Mouse (Mus musculus): ENCODE results near the gene Bahd1.

The Bahd1 gene

GRCm38 (mm10) chr2:118898771-118899170, 1.4 kb upstream of the Bahd1 start:
- no peak for DNase-seq (ENCODE audit: low read depth)

DNA sequence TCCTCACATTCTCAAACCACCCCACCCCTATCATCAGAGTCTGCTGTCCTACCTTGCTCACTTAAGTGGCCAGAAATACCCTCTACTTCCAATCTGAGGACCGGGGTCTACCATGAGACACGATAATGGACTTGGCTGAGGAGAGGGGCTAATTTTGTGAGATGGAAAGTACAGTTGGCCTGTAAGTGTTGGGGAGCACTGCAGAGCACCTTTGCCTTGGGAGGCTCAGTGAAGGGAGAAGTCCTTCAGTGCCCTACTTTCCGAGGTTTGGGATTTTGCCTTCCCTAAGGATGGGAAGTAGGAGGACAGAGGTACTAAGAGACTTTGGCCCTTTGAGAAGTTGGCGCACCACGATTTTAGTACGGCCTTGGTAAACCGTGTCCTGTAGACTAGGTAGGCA, 871 bp upstream of the Bahd1 start:
- no peak for DNase-seq (ENCODE audit: low read depth)

- DNase-seq (ENCODE audit: low read depth) = no peak
These were observed 606 bp downstream of the Bahd1 start for GRCm38 (mm10) chr2:118900826-118901140.

DNA sequence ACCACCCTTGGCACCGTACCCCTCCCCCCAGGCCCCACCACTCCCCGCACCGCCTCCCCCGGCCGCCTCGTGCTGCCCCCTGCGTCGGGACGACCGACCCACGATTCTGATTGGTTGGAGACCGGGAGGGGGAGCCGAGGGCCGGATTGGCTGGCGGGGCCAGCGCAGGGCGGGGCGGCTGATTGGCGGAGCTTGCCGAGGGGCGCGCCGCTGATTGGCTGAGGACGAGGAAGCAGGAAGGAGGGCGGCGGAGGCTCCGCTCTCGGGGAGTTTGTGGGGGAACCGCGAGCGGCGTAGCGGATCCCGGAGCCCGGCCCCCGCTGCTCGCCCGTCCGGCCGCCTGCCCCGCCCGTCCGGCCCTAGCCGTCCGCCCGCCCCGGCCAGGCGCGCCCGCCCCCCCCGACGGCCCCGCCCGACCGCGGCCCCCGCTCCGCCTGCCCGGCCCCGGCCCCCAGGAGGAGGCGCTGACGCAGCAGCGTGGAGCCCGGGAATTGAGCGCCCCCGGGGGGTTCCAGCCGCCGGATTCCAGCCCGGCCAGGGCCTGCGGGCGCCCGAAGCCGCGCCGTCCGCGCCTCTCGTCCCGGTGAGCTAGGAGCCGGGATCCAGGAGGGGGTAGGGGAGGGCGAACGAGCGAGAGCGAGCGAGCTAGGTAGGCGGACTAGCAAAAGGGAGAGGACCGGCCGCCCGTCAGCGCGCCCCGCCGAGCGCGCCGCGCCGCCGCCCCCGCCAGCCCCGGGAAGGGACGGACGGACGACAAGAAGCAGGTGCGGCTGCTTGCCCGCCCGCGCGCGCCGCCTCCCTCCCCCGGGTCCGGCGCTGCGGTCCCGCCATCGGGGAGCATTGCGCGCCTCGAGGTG, 1.2 kb downstream of the Bahd1 start:
- DNase-seq (ENCODE audit: low read depth) = peak; percentile 78

GRCm38 (mm10) chr2:118902051-118903025, 2.2 kb downstream of the Bahd1 start:
- no peak for DNase-seq (ENCODE audit: low read depth)

DNA sequence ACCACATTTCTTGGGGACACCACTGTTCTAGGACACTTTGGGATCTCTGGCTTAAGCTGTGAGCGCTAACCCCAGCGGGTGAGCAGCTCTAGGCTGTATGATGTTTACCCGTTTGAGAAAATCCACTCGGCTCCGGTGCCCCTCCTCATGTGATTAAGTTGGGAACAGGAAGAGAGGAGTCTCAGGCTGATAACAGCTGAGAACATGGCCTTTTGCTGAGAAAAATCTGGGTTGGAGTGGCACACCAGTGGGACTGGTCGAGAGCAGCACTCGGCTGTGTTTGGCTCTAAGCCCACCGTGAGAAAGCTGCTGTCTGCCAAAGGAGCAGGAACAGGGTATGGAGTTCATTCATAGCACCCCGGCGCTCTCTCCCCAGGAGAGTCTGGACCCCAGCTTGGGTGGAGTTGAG, 3.2 kb downstream of the Bahd1 start:
- DNase-seq (ENCODE audit: low read depth) = no peak

DNA sequence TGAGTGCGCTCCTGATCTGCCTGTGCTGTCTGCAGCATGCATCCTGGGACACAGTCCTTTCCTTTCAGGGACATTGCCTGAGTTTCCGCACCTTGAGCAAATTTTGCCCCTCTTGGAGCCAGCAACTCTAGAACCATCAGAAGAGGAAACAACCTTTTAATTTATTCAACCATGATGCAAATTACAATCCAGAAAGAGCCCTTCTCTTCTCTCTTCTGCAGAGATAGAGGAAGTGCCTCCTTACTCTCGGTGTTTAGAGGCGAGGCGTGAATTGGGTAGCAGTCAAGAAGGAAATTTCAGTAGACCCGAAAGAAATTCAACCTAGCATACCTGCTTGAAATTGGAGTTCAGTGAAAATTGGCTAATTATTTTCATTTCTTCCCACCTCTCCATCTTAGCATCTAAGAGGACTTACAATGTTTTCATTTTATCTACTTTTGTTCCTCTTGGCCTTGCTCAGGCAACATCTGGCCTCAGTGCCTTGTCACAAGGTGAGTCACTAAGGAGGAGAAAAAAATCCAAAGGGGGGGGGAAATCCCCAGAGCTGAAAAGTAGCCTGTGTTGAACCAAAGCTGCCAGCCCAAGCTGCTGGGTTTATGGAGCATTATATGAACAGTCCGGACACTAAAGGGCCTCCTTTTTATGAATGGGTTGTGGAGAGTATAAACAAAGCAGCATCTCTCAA, 5.4 kb downstream of the Bahd1 start:
- DNase-seq (ENCODE audit: low read depth) = no peak

DNA sequence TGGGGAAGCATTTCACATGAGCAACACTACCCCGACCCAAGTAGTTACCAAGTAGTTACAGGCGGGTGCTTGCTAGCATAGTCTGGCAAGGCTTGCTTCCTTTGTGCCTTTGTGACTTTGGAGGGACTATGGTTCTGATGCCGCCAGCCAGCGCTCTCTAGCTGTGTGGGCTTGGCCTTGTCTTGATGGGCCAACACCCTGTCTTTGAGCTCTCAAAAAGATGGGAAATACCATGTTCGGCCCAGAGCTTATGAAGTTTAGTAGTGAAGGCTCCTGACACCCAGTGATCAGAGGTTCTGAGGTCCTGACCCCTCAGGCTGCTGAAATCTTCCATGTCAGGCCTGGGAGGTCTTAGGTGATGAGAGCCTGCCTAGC, 5.9 kb downstream of the Bahd1 start:
- DNase-seq (ENCODE audit: low read depth) = no peak

- DNase-seq (ENCODE audit: low read depth) = no peak
These were observed 7.6 kb downstream of the Bahd1 start for GRCm38 (mm10) chr2:118907781-118908180.

GRCm38 (mm10) chr2:118909151-118909550, 9.0 kb downstream of the Bahd1 start:
- no peak for DNase-seq (ENCODE audit: low read depth)

GRCm38 (mm10) chr2:118910605-118911278, 10.6 kb downstream of the Bahd1 start:
- DNase-seq (ENCODE audit: low read depth) = no peak

- DNase-seq (ENCODE audit: low read depth) = no peak
These were observed 12.5 kb downstream of the Bahd1 start for GRCm38 (mm10) chr2:118912706-118913105.

DNA sequence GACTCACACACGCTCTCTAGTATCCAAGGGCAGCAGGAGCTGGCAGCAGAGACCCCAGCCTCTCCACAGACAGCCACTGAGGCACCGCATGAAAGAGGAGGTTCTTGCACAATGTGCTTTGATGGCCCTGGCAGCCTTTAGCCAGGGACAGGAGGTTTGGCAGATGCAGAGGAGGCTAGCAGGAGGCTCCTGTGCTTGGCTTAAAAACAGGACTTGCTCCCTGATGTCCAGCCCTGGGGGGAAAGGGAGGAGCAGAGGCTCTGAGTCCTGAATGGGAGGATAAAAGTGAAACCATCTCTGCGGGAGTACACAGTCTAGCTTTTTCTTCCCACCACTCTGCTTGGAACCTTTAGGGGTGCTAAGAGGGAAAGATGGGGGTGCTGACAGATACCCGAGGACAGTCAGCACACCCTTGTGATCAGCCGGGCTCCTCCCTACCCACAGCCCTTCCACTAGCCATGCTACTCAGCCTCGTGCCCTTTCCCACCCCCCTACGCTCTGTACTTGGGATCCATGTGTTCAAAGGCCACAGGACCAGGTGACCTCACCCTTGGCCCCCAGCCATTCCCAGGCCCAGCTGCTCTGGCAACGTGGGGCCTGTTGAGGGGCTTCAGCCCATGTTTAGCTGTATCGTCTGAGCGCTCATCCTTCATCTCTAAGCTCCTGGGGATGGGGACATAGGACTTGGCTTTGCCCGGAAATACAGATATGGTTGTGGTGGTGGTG, 13.5 kb downstream of the Bahd1 start:
- no peak for DNase-seq (ENCODE audit: low read depth)

- no peak for DNase-seq (ENCODE audit: low read depth)
These were observed 14.5 kb downstream of the Bahd1 start for GRCm38 (mm10) chr2:118914685-118915084.

- no peak for DNase-seq (ENCODE audit: low read depth)
These were observed 16.3 kb downstream of the Bahd1 start for GRCm38 (mm10) chr2:118916436-118916835.

DNA sequence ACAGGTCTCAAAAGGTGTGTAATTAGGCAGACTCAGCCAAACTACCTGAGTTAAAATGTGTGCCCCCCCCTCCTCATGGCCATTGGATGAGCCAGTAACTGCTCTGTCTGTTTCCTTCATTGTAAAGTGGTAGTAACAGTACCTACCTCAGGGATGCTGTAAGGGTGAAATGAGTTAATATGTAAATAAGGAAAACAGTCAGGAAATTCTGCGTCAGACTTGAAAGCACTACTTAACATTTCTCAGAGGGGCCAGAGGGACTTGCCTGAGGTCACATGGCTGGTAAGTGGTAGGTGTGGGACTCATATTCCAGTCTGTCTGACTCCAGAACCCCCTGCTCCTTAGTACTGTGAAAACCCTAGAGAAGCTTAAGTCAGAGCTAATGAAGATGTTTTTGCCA, 18.4 kb downstream of the Bahd1 start:
- DNase-seq (ENCODE audit: low read depth) = no peak

GRCm38 (mm10) chr2:118920428-118920827, 20.3 kb downstream of the Bahd1 start:
- DNase-seq (ENCODE audit: low read depth) = no peak

DNA sequence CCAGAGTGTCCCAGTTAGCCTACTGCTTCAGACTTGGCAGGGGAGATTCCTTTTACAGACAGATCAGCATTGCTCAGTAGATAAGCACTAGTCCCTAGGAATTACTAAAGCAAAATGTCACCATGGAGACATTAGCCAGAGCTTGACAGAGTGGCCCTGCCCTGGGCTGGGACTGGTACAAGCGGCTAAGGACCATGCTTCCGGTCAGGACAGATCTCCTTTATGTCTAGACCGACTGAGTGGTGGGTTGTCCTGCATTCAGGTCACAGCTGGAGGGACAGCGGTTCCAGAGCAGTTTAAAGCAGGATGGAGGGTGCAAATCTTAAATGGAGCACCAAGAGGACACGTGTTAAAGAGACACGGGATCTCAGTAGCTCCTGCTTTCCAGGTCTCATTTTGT, 25.8 kb downstream of the Bahd1 start:
- no peak for DNase-seq (ENCODE audit: low read depth)

DNA sequence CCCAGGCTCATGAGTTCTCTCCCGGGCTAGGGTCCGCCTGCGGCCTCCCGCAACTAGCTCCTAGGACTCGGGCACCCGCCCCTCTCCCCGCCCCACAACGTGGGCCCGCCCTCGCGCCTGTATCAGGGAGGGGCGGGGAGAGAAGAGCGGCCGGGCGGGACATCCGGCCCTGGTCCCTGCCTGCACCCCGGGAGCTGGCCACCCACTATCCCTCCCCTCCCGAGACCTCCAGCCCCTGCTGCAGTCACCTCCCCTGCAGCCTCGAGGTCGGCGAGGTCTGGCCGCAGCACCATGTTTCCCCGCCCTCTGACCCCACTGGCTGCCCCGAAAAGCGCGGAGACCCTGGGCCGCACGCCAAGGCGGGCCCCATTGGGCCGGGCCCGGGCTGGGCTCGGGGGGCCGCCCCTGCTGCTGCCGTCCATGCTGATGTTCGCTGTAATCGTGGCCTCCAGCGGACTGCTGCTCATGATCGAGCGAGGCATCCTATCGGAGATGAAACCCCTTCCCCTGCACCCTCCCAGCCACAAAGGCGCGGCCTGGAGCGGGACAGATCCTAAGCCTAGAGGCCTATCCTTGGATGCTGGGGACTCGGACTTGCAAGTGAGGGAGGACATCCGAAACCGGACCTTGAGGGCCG, 26.3 kb downstream of the Bahd1 start, which contains the start of gene Chst14:
Chst14 (plus strand) TSS at position 136 of the 637 bp plus-strand sequence.
- no peak for DNase-seq (ENCODE audit: low read depth)

GRCm38 (mm10) chr2:118926998-118927739, 27.0 kb downstream of the Bahd1 start:
- DNase-seq (ENCODE audit: low read depth) = no peak

All from fibroblast of lung, adult 2 months (primary cell).